Mouse (Mus musculus): ENCODE results near the gene Spta1. TPM values are rescaled to one million over a fixed set of nuclear protein-coding genes. Genes with fewer than 3 reads are reported as not detected.

The Spta1 gene
- polyA plus RNA-seq, 1 experiment from 2014 or later, result 0.38 TPM

- Histone ChIP-seq H3K9me3 (no peaks in the 10 kb centered on the region), H3K36me3 (no peaks in the 10 kb centered on the region), H3K9ac (no peak overlapping the region), H3K27ac (no peak overlapping the region), H3K27me3 (no peaks in the 10 kb centered on the region), H3K4me3 (no peak overlapping the region), H3K4me1 (no peaks in the 10 kb centered on the region), H3K4me2 (no peak overlapping the region)
- WGBS, result 72% methylated on average over 4 of the region's 4 CpGs
- no peak for ATAC-seq (ENCODE audit: insufficient number of reproducible peaks, insufficient read depth, low FRiP score, low TSS enrichment, low read depth)
These were observed 96.6 kb downstream of the Spta1 start for GRCm38 (mm10) chr1:174269162-174269561.

- H3K4me3 ChIP-seq, result no peak overlapping the region
- H3K27me3 ChIP-seq, result no peaks in the 10 kb centered on the region
- no peaks in the 10 kb centered on the region for H3K36me3 ChIP-seq
- H3K4me1 ChIP-seq, result no peaks in the 10 kb centered on the region
- H3K9me3 ChIP-seq, result no peaks in the 10 kb centered on the region
- H3K27ac ChIP-seq, result no peak overlapping the region
- WGBS, result 81% methylated on average over 3 of the region's 3 CpGs
- no peak overlapping the region for H3K4me2 ChIP-seq
- ATAC-seq (ENCODE audit: insufficient number of reproducible peaks, insufficient read depth, low FRiP score, low TSS enrichment, low read depth), result no peak
- no peak overlapping the region for H3K9ac ChIP-seq
These were observed 98.1 kb downstream of the Spta1 start for GRCm38 (mm10) chr1:174270643-174271042.

Other genes starting within 250 kb of the Spta1 start
- 0.62 and 1.7 TPM in 2 replicates for gene Mndal, start 230.3 kb upstream of the Spta1 start, polyA plus RNA-seq (2015; fragmentation: Nextera tagmentation; extraction: Ambion mirVana)
- gene Ifi203, start 230.1 kb upstream of the Spta1 start, polyA plus RNA-seq (2015; fragmentation: Nextera tagmentation; extraction: Ambion mirVana), result 0.34 and 0.53 TPM in 2 replicates
- 1.5 and 2.0 TPM in 2 replicates for gene Ifi202b, start 190.0 kb upstream of the Spta1 start, polyA plus RNA-seq (2015; fragmentation: Nextera tagmentation; extraction: Ambion mirVana)
- gene Ifi205, start 141.0 kb upstream of the Spta1 start, polyA plus RNA-seq (2015; fragmentation: Nextera tagmentation; extraction: Ambion mirVana), result not detected in 2 replicates
- 0.10 TPM in 1 of 2 replicates, not detected in the other for gene Olfr433, start 132.1 kb upstream of the Spta1 start, polyA plus RNA-seq (2015; fragmentation: Nextera tagmentation; extraction: Ambion mirVana)
- not detected in 2 replicates for gene Olfr432, start 123.6 kb upstream of the Spta1 start, polyA plus RNA-seq (2015; fragmentation: Nextera tagmentation; extraction: Ambion mirVana)
- 0.08 and 0.14 TPM in 2 replicates for gene Olfr430, start 106.2 kb upstream of the Spta1 start, polyA plus RNA-seq (2015; fragmentation: Nextera tagmentation; extraction: Ambion mirVana)
- gene Olfr429, start 88.4 kb upstream of the Spta1 start, polyA plus RNA-seq (2015; fragmentation: Nextera tagmentation; extraction: Ambion mirVana), result 0.22 and 0.37 TPM in 2 replicates
- gene Olfr427, start 75.9 kb upstream of the Spta1 start, polyA plus RNA-seq (2015; fragmentation: Nextera tagmentation; extraction: Ambion mirVana), result not detected in 2 replicates
- gene Olfr231, start 51.6 kb upstream of the Spta1 start, polyA plus RNA-seq (2015; fragmentation: Nextera tagmentation; extraction: Ambion mirVana), result 0.37 and 0.85 TPM in 2 replicates
- not detected in 2 replicates for gene Olfr424, start 41.3 kb upstream of the Spta1 start, polyA plus RNA-seq (2015; fragmentation: Nextera tagmentation; extraction: Ambion mirVana)
- not detected in 2 replicates for gene Olfr420, start 17.1 kb upstream of the Spta1 start, polyA plus RNA-seq (2015; fragmentation: Nextera tagmentation; extraction: Ambion mirVana)
- gene Olfr419, start 79.3 kb downstream of the Spta1 start, polyA plus RNA-seq (2015; fragmentation: Nextera tagmentation; extraction: Ambion mirVana), result not detected in 2 replicates
- not detected in 2 replicates for gene Mptx1, start 157.7 kb downstream of the Spta1 start, polyA plus RNA-seq (2015; fragmentation: Nextera tagmentation; extraction: Ambion mirVana)
- gene Olfr417, start 192.3 kb downstream of the Spta1 start, polyA plus RNA-seq (2015; fragmentation: Nextera tagmentation; extraction: Ambion mirVana), result not detected in 2 replicates
- gene Olfr248, start 218.3 kb downstream of the Spta1 start, polyA plus RNA-seq (2015; fragmentation: Nextera tagmentation; extraction: Ambion mirVana), result not detected in 2 replicates